Mouse (Mus musculus) neutrophil, adult 5-6 weeks (primary cell): Measurements from ENCODE around the gene Gm11034. TPM values are rescaled to one million over a fixed set of nuclear protein-coding genes. Genes with fewer than 3 reads are reported as not detected.

ENCODE experiments used
- ATAC-seq: fragments of 151-379, 151-347 bp; 2 replicates; pipeline ENCODE4 v1.8.0; 2017; ENCODE audit warnings: mild to moderate bottlenecking, moderate TSS enrichment; ENCODE audit not compliant: insufficient number of reproducible peaks, poor library complexity, low FRiP score, severe bottlenecking; ENCODE audit errors: extremely low read depth
- total RNA-seq: library from RNA; stranded (forward); fragments of 200-1000 nt; gene quantifications from 2 replicates; pipeline ENCODE4 v1.2.3, GENCODE M21; 2017

Gene Gm11034
- total RNA-seq, 1 experiment from 2014 or later: not detected

DNA sequence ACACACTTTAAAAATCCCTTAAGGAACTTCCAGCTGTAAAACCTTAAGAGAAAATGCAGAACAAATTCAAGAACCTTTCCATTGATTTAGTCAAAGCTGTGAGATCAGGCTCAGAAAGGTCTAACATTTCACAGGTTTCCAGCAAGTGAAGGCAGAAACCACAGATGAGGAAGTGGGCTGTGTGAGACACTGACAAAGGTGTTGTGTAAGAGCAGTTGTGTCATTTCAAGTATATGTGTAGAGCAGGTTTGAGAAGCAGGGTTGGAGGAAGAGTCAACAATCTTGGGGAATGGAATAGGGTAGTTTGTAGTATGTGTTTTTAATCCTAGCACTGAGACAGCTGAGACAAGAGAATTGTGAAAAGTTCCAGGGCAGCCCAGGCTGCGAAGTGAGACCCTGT is 2.4 kb upstream of the Gm11034 start:
- peak; percentile 62 for ATAC-seq

DNA sequence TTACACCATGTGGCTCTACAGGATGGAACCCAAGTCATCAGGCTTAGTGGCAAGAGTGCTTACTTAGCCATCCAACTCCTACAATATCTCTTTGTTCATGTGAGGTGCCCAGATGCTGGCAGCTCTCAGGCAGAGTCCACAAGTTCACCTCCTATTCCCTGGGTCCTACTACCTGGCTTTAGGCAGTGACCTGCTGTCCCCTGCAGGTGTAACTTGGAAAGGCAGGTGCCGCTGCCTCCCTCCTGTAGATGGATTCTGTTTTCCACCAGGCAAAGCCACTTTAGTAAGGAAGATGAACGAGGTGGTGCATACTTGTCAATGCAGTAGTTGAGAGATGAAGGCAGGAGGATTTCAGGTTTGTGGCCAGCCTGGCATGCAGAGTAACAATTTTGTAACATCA is 1.6 kb upstream of the Gm11034 start:
- peak; percentile 36; the same call in 1 of the 2 replicates for ATAC-seq

- ATAC-seq: no peak
Measured at GRCm38 (mm10) chr8:72212751-72213150, 685 bp downstream of the Gm11034 start, which contains the start of gene Cib3. Gene Cib3, minus strand, starts transcription at chr8:72212837.

DNA sequence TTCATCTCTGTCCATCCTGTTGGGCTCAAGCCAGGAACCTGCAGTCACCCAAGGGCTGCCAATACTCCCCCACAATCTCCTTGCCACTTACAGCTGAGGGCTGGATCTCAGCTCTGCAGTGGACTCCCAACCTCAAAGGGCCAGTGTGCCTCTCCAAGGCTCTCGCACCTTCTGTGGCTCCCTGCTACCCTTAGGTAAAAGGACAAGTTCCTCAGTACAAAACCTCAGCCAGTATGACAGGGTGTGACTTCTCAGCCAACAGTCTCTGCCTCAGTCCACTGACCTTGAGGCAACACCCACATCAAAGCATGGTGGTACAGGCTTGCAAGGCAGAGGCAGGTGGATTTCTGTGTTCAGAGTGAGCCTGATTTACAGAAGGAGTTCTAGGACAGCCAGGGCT is 1.6 kb downstream of the Gm11034 start:
- no peak for ATAC-seq

DNA sequence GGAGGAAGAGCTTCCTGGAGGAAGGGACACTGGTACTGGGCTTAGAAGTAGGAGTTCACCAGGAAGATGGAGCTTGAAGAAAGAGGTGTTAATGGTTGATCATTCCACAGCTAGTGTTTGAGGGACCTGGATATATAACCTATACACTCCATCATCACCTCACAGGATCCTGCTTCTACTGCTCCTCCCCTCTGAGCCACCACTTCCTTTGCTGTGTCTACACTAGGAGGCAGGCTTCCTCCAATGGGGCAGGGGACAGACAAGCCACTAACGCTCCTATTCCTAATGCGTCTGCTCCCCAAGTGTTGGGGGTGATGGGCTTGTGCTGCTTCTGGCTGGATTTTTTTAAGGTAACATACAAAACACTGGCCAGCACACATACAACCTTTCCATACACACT is 2.7 kb downstream of the Gm11034 start:
- ATAC-seq: peak; percentile 25; the same call in 1 of the 2 replicates

DNA sequence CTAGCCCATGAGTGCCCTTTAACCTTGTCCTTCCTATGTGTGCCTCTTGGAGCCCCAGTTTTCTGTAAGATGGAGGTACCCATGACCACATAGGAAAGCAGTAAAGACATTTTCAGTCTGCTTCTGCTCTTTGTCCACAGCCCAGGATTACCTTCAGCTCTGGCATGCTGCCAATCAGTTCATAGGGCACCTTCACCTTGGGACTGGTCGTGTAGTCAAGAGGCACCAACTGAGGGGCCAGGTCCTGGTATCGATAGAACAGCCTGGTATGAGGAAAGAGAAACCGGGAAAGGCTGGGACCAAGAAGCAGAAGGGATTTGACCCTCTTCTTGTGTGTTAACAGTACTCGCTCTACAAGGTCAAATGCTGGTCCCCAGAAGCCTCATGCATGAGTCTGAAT is 3.2 kb downstream of the Gm11034 start:
- no peak for ATAC-seq

DNA sequence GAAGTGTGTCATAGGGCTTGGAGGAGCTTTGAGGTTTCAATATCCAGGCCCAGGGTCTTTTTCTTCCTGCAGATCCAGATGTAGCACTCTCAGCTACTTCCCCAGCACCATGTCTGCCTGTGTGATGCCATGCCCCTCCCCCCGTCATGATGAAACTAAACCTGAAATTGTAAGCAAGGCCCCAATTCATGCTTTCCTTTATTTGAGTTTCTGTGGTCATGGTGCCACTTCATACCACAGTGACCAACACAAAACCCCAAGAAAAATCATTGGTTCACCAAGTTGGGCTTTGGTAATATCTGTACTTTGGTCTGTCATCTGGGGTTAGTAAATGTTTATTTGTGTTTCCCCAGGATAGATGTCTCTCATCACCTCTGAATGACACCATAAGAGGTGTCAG is 4.9 kb downstream of the Gm11034 start:
- no peak for ATAC-seq

- peak; percentile 44; the same call in 1 of the 2 replicates for ATAC-seq
Measured at GRCm38 (mm10) chr8:72197997-72198396, 15.4 kb downstream of the Gm11034 start.

GRCm38 (mm10) chr8:72192065-72192464 is 21.4 kb downstream of the Gm11034 start:
- ATAC-seq: no peak

GRCm38 (mm10) chr8:72190215-72190539 is 23.3 kb downstream of the Gm11034 start:
- peak; percentile 57; the same call in 1 of the 2 replicates for ATAC-seq

GRCm38 (mm10) chr8:72189417-72190214 is 23.8 kb downstream of the Gm11034 start, which contains the start of gene Hsh2d:
Gene Hsh2d, plus strand, starts transcription at chr8:72189638.
- peak; percentile 96 for ATAC-seq

DNA sequence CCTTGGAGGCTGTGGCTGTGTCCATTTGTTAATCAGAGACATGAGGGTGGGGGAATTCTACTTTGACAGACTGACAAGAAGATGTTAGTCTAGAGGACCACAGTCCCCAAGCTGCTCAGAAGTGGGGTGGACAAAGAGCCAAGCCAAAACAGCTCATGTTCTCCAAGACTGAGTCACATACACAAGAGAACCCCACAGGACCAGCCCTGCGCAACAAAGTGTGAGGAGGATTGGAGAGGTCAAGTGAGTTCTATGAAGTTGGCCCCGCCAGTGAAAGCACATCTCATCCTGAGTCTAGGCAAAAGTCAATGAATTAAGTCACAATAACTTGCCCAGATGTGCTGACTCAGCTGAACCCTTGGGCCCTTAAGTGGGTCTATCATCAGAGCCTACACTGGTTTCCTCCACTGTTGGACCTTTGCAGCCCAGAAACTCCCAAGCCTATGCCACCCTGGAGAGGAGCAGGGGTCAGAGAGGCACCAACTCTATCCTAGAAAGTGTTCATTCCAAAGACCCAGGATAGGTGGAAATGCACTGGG is 25.6 kb downstream of the Gm11034 start:
- no peak for ATAC-seq

DNA sequence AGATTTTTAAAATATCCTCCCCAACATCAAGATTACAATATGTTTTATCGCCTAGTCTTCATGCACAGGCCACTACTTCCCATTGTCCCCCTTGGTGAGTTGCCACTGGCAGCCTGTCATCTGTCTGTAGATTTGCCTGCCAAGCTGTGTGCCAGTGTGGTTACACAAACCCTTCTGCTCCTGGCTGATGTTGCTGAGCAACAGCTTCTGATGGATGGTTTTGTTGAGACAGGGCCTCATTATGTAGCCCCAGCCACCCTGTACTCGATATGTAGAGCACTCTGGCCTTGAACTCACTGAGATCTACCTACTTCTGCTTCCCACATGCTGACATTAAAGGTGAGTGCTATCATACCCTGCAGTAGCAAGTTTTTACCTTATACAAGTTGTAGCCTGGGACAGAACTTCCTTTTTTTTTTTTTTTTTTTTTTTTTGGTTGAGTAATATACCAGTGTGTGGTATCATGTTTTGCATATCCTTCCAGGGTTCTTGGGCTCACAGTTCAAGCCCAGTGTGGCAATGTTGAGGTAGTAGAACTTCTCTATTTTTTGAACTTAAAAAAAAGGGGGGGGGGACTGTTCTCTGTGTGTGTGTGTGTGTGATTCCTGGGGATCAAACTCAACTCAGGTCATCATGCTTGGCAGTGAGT is 29.8 kb downstream of the Gm11034 start:
- peak; percentile 88 for ATAC-seq

- peak; percentile 55 for ATAC-seq
Measured at GRCm38 (mm10) chr8:72177346-72177925, 36.0 kb downstream of the Gm11034 start.

- no peak for ATAC-seq
Measured at GRCm38 (mm10) chr8:72169681-72170249, 43.7 kb downstream of the Gm11034 start.

DNA sequence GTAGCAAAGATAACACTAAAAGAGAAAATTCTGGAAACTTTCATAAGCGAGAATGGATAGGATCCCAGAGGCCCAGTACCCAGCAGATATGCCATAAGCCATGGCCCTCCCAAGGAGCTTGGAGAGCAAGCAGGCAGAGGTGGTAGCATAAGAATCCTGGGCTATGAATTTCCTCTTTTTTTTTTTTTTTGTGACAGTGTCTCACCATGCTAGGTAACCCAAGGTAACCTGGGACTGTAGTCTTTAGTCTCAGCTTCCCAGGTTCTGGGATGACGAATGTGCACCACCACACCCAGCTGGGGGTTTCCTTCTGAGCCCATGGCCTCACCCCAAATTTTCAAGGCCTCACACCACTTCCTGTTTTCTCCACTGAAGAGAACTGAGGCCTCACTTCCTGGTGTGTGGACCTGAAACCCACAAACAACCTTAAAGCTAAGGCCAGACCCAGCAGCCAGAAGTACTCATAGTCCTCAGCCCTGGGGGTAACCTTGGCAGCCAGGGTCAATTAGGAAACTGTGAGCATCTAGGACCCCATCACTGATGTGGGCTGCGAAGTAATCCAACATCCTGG is 44.3 kb downstream of the Gm11034 start:
- peak; percentile 95 for ATAC-seq
